Mouse (Mus musculus) granulocyte monocyte progenitor cell, adult 5-6 weeks (primary cell): ENCODE data around the gene Ccdc189. TPM values are rescaled to one million over a fixed set of nuclear protein-coding genes. Genes with fewer than 3 reads are reported as not detected.
A peak's percentile ranks its signal among the peaks of the same experiment; 100 is the strongest.

Experiments
- ATAC-seq: replicated peaks from 2 replicates; pipeline ENCODE4 v1.8.0; 2016; ENCODE audit warnings: mild to moderate bottlenecking, moderate TSS enrichment, inconsistent platforms; ENCODE audit not compliant: poor library complexity, severe bottlenecking
- total RNA-seq, 2 experiments: library from RNA; stranded (forward) in 1 of 2; stranded (reverse) in 1 of 2; fragments of 200-712, 200-1000 nt in 1 of 2; fragments of >200 nt in 1 of 2; fragmentation: Nextera tagmentation in 1 of 2; gene quantifications; 2 replicates each; pipeline ENCODE4 v1.2.3; 2014 to 2017

Gene Ccdc189
- total RNA-seq, 2 experiments from 2014 or later, result 0.37 to 3.9 TPM

DNA sequence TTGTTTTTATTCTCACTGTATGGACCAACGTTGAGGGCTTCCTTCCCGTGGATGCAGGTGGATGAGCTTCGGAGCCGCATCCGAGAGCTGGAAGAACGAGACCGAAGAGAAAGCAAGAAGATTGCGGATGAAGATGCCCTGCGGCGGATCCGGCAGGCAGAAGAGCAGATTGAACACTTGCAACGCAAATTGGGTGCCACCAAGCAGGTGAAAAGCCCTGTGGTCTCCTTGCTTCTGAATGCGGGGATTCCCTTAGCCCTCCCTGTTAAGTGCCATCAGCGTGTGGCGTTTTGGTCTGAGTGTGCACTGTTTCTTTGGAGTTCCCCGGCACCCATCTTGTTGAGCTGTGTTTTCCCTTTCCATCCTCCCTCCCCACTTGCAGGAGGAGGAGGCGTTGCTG is 8.4 kb upstream of the Ccdc189 start:
- ATAC-seq, result no peak

DNA sequence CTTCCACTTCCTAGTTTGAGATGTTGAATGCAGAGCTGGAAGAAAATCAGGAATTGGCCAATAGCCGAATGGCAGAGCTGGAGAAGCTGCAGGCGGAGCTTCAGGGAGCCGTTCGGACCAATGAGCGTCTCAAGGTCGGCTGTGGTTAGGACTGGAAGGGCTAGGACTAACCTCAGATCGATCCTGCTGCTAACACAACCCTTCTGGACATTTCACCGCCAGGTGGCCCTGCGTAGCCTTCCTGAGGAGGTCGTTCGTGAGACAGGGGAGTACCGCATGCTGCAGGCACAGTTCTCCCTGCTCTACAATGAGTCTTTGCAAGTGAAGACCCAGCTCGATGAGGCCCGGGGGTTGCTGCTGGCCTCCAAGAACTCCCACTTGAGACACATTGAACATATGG is 4.2 kb upstream of the Ccdc189 start:
- ATAC-seq, result no peak

DNA sequence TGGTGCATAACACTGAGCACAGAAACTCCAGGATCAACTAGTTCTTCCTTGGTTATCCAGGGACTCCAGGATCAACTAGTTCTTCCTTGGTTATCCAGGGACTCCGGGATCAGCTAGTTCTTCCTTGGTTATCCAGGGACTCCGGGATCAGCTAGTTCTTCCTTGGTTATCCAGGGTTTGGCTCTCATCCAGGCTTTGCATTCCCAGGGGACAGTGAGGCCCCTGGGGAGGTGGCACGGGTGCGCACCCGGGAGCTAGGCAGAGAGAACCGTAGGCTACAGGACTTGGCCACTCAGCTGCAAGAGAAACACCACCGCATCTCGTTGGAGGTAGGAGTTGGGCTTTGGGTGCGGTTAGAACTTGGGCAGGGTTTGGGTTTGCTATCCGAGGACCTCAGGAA is 2.7 kb upstream of the Ccdc189 start:
- ATAC-seq, result no peak

DNA sequence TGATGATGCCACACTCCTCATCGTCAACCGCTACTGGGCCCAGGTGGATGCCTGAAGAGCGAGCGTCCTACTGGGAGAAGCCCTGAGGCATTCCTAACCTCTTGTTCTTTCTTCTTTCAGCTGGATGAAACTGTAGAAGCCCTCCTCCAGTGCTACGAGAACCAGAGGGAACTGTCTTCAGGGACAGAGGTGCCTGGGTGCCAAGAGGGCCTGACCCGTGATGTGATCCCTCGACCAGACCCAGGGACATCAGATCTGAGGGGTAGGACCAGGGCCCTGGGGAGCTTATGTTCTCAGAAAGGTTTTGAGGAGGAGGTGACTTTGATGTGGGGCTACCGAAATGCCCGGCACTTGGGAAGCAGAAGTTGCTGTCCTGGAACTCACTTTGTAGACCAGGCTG is 1.2 kb upstream of the Ccdc189 start:
- ATAC-seq, result no peak

DNA sequence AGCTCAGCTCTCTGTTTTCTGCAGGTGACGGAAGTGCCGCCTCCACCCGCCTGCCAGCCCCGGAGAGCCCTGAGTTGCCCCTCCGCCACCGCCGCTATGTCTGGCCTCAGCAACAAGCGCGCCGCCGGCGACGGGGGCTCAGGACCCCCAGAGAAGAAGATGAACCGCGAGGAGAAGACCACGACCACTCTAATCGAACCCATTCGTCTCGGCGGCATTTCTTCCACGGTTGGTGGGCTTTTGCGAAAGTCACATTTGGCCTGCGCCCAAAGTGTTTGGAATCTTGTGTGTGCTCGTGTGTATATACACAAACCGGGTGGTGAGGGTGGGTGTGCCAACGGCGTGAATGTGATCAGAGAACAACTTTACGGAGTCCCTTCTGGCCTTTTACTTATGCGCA is 506 bp upstream of the Ccdc189 start:
- ATAC-seq, result no peak

DNA sequence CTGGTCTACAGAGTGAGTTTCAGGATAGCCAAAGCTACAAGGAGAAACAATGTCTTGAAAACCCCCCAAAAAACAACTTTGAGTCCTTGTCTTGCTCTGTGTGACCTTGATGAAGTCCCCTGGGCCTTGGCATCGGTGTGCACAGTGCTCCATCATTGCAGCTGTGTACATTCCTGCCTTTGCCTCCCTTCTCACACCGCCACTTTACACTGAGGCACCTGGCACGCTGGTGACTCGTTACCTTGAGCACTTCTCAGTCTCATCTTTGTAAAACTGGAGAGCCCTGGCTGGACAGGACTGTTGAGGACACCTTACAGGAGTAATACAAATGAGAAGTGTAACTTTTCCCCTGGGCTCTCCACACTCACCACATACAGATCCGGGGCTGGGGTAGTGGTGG is 1.2 kb downstream of the Ccdc189 start:
- ATAC-seq, result no peak

DNA sequence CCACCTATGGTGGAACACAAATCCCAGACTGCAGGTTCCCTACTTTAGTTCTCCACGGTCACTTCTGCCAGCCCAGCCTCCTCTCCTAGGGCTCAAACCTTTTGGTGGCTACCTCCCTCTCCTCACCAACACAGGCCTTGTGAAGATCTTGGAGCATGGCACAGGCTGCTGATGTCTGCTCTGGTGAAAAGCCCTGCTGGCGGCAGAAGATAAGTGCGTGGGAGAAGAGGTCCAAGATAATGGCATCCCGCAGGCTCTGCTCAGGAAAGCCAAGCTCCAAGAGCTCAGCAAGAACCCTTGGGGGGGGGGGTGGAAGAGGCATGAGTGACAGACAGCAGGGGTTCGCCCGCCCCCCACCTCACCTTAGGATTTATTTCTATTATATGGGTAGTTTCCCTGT is 2.2 kb downstream of the Ccdc189 start:
- ATAC-seq, result no peak

DNA sequence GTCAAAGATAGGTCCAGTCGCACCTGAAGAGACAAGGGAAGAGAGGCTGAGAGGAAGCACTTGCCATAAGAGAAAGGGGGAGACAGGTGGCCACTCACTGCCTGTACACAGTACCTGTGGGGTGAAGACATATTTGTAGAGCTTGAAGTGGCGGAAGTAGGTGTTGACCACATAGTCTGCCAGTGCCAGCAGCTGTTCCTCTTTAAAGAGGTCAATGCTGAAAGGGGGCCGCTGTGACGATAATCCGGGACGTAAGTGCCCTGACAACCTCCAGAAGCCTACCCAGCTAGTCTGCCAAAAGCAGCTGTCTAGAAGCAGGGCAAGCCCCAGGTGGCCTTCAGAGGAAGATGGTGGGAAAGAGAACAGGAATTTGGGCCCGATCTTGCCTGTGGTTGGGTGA is 3.4 kb downstream of the Ccdc189 start:
- 0 out of 2 replicates have a peak, but pooled peaks have one; percentile 15 for ATAC-seq

DNA sequence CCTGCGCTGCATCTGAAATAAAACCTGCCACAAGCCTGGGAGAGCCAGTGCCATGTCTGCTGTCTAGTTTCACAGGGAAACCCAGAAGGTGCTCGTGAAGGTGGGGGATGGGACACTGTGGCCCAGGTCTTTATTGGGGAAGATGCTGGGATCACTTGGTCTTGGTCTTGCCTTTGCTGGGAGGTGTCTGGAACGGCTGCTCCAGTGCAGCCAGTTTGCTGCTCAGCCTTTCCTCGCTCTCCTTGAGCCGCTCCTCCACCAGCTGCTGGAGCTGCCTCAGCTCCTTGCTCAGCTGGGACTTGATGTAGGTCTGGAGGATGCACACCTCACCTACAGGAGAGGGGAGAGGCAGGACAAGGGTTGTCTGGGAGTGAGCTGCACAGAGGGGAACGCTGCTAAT is 5.1 kb downstream of the Ccdc189 start:
- ATAC-seq, result no peak

DNA sequence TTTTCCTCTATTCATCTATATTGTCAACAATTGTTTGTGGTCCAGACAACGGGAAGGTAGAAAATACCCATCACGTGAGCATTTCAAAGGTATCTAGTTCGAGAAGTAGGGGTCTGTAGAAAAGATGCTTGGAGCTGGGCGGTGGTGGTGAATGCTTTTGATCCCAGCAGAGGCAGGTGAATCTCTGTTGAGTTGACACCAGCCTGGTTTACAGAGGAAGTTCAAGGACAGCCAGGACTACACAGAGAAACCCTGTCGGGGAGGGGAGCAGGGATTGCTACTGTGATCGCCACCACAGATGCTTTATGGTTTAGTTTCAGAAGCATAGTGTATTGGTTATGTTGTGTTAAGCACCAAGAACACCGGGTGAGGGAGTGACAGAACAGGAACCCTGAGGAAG is 14.3 kb downstream of the Ccdc189 start:
- ATAC-seq, result no peak

DNA sequence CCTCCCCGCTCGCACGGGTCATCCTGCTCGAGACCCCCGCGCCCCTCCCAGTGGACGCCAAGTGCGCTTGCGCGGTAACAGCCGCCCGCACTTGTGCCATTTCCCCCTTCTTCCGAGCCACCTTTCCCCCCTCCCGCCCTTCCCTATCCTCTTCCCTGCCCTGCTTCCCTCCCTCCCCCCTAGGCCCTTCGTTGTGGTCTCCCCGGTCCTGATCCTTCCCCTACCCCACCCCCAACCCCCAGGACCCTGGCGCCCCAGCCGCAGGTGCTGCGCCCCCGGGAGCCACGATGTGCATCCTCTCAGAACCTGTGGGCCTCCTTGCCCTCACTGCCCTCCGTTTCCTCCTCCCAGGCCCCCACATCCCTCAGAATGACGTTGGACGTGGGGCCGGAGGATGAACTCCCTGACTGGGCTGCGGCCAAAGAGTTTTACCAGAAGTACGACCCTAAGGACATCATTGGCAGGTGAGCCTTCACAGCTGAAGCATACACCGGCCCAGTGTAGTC is 14.8 kb downstream of the Ccdc189 start:
- peak; percentile 10; the same call in 1 of the 2 replicates for ATAC-seq

DNA sequence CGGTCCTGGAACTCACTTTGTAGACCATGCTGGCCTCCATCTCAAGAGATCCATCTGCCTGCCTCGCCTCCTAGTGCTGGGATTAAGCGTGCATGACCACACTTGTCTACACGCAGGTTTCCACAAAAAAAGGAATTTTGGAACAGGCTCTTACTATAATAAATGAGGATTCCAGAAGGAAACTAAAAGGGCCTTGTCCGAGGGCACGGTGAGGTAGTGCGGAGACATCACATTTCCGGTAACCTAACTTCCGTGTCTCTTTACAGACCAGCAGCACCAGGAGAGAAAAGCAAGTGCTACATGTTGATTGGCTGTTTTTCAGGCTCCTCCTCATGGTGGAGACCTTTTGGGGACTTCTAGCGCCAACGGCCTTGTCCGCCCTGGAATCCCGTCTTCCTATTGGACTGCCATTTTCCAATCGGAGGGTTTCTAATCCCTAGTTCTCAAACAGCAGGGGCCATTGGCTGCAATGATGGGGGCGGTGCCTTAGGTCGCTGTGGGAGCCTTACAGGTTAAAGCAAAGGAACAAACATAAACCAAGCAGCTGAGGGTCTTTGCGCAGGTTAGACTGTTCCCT is 15.4 kb downstream of the Ccdc189 start, which contains the start of gene Phkg2:
Phkg2 (plus strand) TSS at position 446 of the 577 bp plus-strand sequence.
- ATAC-seq, result peak; percentile 97

DNA sequence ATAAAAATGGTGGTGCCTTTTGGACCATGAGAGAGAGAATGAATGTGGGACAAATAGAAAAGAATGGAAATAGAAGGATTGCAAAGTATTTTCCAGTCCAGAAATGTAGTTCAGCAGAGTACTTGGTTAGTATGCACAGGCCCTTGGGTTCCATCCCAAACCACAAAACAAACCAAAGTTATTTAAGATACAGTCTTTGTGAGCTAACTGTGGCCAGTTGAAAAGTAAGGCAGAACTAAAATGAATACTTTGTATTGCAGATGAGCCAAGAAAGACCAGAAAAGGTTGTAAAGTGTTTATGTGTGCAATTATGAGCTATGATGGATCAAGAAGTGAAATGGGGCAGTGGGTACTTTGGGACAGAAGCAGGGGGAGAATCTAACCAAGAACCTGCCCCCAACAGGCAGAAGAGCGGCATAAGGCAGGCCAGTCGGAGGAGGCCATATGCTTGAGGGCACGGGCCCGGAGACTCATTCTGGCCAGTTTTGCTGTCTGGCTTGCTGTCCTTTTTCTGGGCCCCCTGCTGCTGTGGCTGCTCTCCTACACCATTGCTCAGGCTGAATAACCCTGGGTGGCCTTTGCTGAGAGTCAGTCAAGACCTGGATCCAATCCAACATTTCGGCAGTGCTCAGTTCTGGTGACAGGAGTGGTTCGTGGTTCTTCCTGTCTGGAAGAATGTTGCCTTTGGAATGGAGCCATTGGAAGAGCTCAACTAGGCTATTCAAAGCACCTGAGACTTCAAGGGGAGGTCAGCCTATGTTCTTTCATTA is 23.8 kb downstream of the Ccdc189 start:
- no peak for ATAC-seq

DNA sequence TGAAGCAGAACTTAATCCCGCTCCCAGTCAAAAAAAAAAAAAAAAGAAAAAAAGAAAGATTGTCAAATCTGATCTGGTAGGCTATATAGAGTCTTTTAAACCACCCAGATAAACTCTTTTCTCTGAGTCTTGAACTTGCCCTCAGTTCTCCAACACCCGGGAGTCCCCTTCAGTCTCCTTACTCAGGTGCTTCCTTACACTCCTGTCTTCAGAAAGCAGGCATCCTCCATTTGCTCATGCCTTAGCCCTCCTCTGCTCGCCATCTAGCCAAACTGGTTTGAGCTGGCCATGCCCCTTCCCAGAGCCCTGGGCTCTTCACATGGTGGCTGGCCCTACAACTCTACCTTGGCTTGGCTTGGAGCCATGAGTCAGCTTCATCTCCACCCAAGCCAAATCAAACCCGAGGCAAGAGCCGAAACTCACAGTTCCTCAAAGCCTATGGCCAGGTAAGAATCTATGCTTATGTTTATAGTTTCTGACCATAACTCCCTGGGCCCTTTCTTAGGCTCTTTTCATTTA is 27.0 kb downstream of the Ccdc189 start, which contains the start of gene Tmem265:
Tmem265 (plus strand) TSS at position 51 of the 519 bp plus-strand sequence.
- ATAC-seq, result no peak

DNA sequence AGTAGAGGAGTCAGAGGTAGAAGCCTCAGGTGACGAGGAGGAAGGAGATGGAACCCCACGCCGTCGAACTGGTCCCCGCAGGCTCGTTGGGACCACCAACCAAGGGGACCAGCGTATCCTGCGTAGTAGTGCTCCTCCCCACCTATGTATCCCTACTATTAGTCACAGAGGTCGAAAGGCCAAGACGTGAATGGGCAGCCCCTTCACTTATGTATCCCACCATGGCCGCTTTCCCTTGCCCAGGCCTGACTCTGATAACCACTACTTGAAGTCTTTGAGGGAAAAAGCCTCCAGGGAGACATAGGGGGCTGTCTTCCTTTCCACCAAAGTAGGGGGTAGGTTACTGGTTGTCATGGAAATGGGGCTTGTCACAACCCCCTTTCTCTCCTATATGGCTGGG is 27.8 kb downstream of the Ccdc189 start:
- ATAC-seq, result no peak

DNA sequence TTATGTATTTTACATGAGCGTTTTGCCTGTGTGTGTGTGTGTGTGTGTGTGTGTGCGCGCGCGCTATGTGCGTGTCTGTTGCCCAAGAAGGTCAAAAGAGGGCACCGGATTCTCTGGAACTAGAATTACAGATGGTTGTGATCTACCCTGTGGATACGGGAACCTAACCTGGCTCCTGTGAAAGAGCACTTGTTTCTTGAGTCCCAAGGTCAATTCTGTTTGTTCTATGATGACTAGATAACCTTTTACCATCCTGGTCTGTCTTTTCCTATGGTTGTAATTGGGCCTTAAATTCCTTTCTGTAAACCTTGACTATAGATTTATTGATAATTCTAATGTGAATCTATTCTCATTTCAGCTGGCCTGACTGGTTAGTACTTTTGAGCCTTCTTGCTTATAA is 36.8 kb downstream of the Ccdc189 start:
- ATAC-seq, result no peak

DNA sequence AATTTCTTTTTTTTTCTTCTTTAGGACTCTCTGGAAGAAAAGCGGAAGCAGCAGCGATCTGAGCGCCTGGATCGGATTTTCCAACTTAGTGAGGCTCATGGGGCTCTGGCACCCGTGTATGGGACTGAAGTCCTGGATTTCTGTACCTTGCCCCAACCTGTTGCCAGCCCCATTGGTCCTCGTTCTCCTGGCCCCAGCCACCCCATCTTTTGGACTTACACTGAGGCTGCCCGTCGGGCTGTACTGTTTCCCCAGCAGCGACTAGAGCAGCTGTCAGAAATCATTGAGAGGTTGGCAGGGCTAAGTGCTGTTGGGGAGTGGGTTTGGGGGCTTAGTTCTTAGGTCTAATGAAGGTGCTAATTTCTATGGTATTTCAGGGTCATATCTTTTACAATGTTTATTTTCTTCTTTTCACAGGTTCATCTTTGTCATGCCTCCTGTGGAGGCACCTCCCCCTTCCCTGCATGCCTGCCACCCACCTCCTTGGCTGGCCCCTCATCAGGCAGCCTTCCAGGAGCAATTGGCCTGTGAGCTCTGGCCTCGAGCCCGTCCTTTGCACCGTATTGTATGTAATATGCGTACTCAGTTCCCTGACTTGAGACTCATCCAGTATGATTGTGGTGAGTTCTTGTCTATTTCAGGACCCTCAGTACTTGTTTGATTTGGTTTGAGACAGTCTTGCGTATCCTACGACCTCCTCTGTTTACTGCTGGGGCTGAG is 39.1 kb downstream of the Ccdc189 start:
- ATAC-seq, result no peak

DNA sequence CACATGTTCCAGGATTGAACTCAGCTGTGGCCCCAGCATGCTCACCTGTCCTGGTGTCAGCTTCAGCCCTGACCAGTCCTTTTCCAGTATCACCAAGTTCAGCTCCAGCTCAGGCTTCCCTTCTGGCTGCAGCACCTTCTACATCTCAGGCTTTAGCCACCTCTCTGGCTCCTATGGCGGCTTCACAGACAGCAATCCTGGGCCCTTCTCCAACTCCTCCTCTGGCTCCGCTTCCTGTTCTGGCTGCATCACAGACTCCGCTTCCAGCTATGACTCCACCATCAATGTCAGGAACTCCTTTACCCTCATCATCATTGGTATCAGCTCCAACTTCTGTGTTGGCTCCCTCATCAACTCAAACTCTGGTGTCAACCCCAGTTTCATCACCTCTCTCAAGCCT is 46.7 kb downstream of the Ccdc189 start:
- no peak for ATAC-seq
